Mouse (Mus musculus) adrenal gland, postnatal 0 days (tissue): ENCODE measurements around the gene Grb14. TPM values are rescaled to one million over a fixed set of nuclear protein-coding genes. Genes with fewer than 3 reads are reported as not detected.

Experiments
- polyA plus RNA-seq: library from polyadenylated mRNA; unstranded; fragments of >200 nt; fragmentation: Nextera tagmentation; extraction: Ambion mirVana; gene quantifications from 2 replicates; pipeline ENCODE4 v1.2.1, GENCODE M21; 2015

Gene Grb14
- polyA plus RNA-seq = 22.9 and 23.3 TPM in 2 replicates

GRCm38 (mm10) chr2:65024887-65025286, at the start of gene Grb14:
TSS of gene Grb14 (minus strand) at chr2:65024987.

Other genes with a start within 250 kb of the Grb14 start
- gene Cobll1, start 214.4 kb upstream of the Grb14 start, polyA plus RNA-seq = 24.7 and 65.8 TPM in 2 replicates